ENCODE assay signal across 8 mouse cellular contexts in genomic region chr6:52045517-52045916, GRCm38 (mm10). TPM values are rescaled to one million over a fixed set of nuclear protein-coding genes. Genes with fewer than 3 reads are reported as not detected.
DNase-seq lines count a peak whose midpoint lies in the region; ATAC-seq and TF ChIP-seq lines count a peak whose summit lies in the region.

No protein-coding gene starts in this region.

- H3K4me2 ChIP-seq in midbrain, embryonic 11.5 days = no peak overlapping the region

- H3K9me3 ChIP-seq in midbrain, embryonic 11.5 days (ENCODE audit: control insufficient read depth, low read length) = no peaks in the 10 kb centered on the region
- H3K9me3 ChIP-seq in midbrain, embryonic 10.5 days (replicated peaks) = no peaks in the 10 kb centered on the region

- H3K27me3 ChIP-seq in midbrain, embryonic 11.5 days (ENCODE audit: control insufficient read depth, insufficient read depth, low read length) = no peaks in the 10 kb centered on the region
- H3K27me3 ChIP-seq in midbrain, embryonic 10.5 days (ENCODE audit: low read depth, poor library complexity, severe bottlenecking) = no peaks in the 10 kb centered on the region
- H3K27me3 ChIP-seq in small intestine, adult 2 months (ENCODE audit: control insufficient read depth, insufficient read depth, low read length) = no peaks in the 10 kb centered on the region; the same call in 1 of the 2 replicates

- WGBS in midbrain, embryonic 11.5 days = 47% methylated on average over 5 of the region's 5 CpGs
- WGBS in midbrain, embryonic 10.5 days = 48% methylated on average over 5 of the region's 5 CpGs
- 69% methylated on average over 5 of the region's 5 CpGs for WGBS in small intestine, adult 2 months

- TF ChIP-seq CTCF in small intestine, adult 2 months (IDR thresholded peaks at IDR 0.05; ENCODE audit: extremely low read depth, insufficient read length, insufficient replicate concordance, low read depth, low read length) = peak; percentile 29; the same call in 1 of the 2 replicates

- no peaks in the 10 kb centered on the region for H3K4me1 ChIP-seq in midbrain, embryonic 11.5 days (ENCODE audit: control insufficient read depth, insufficient read depth, low read length)
- no peaks in the 10 kb centered on the region for H3K4me1 ChIP-seq in midbrain, embryonic 10.5 days
- no peaks in the 10 kb centered on the region for H3K4me1 ChIP-seq in small intestine, adult 2 months (ENCODE audit: control insufficient read depth, insufficient read depth, insufficient read length, low read length)

- H3K36me3 ChIP-seq in midbrain, embryonic 11.5 days (ENCODE audit: control insufficient read depth, insufficient read depth, low read length) = no peaks in the 10 kb centered on the region
- no peaks in the 10 kb centered on the region for H3K36me3 ChIP-seq in midbrain, embryonic 10.5 days
- no peaks in the 10 kb centered on the region for H3K36me3 ChIP-seq in small intestine, adult 2 months (ENCODE audit: control insufficient read depth, insufficient read depth, low read length)

- no peak for TF ChIP-seq POLR2A in small intestine, adult 2 months (IDR thresholded peaks at IDR 0.05; ENCODE audit: low read depth, low read length)

- H3K4me3 ChIP-seq in midbrain, embryonic 11.5 days (ENCODE audit: low read depth, low read length) = no peak overlapping the region
- H3K4me3 ChIP-seq in midbrain, embryonic 10.5 days = no peak overlapping the region
- H3K4me3 ChIP-seq in small intestine, adult 2 months (ENCODE audit: low read depth, low read length) = no peak overlapping the region

- H3K27ac ChIP-seq in midbrain, embryonic 11.5 days (ENCODE audit: low read depth, low read length) = no peak overlapping the region
- no peak overlapping the region for H3K27ac ChIP-seq in midbrain, embryonic 10.5 days (replicated peaks)
- H3K27ac ChIP-seq in small intestine, adult 2 months (ENCODE audit: insufficient read depth, low read depth, low read length) = no peak overlapping the region

- peak; percentile 28 for DNase-seq in gastrocnemius, postnatal 10 days
- no peak for DNase-seq in gastrocnemius, postnatal 25 days
- DNase-seq in midbrain, embryonic 11.5 days (ENCODE audit: low spot score, missing footprints) = peak; percentile 88
- no peak for DNase-seq in midbrain, embryonic 10.5 days (ENCODE audit: low spot score)
- DNase-seq in adrenal gland, postnatal 36 days = peak; percentile 38 to 60
- DNase-seq in left cerebral cortex, adult 11 months (ENCODE audit: low spot score) = no peak
- no peak for DNase-seq in right cerebral cortex, postnatal 10 days (ENCODE audit: low spot score in 2 of 2)

- ATAC-seq in midbrain, embryonic 11.5 days (ENCODE audit: low FRiP score) = no peak

- no peak overlapping the region for H3K9ac ChIP-seq in midbrain, embryonic 11.5 days (ENCODE audit: low read length)

RNA-seq across cellular contexts. Expression of gene Skap2, which starts 33.2 kb away (rescaled TPM):
- total RNA-seq in gastrocnemius, postnatal 10 days (2021) = 1 to 10 TPM; 6.1 to 9.1 TPM
- 1 to 10 TPM; 2.1 to 6.6 TPM for total RNA-seq in gastrocnemius, postnatal 25 days (2021)
- 8.5 and 10.0 TPM in 2 replicates for polyA plus RNA-seq in midbrain, embryonic 11.5 days (2014; fragmentation: Nextera tagmentation; extraction: Ambion mirVana)
- polyA plus RNA-seq in midbrain, embryonic 10.5 days (2016; fragmentation: Nextera tagmentation; extraction: Ambion mirVana) = 8.6 and 10.2 TPM in 2 replicates
- total RNA-seq in adrenal gland, postnatal 36 days (2021) = 10 to 100 TPM; 46.8 to 50.6 TPM
- 2.7 and 6.5 TPM in 2 replicates for polyA plus RNA-seq in small intestine, adult 2 months (2012; rRNA removed)

Comparison
In these comparisons a context has a peak if more than half of its experiments do, and no peak if none do; other contexts are left out.
1. DNase-seq: peak in gastrocnemius, postnatal 10 days (single experiment), midbrain, embryonic 11.5 days (single experiment) and adrenal gland, postnatal 36 days (2 of 2); none in gastrocnemius, postnatal 25 days (single experiment), midbrain, embryonic 10.5 days (single experiment), left cerebral cortex, adult 11 months (single experiment) and right cerebral cortex, postnatal 10 days (0 of 2).
2. RNA of gene Skap2, which starts 33.2 kb away (total RNA-seq): 46.8 to 50.6 TPM in adrenal gland, postnatal 36 days; 6.1 to 9.1 TPM in gastrocnemius, postnatal 10 days and 2.1 to 6.6 TPM in gastrocnemius, postnatal 25 days; every median in the first group is over 4 times any median in the second.